Mouse (Mus musculus): ENCODE results near the gene Armc7.
"Not testable (repeated sequence)": the region's sequence is repeated elsewhere in the genome, so short reads cannot be mapped to it uniquely, and the experiment has no call there.

The Armc7 gene

GRCm38 (mm10) chr11:115475025-115475757, at the start of gene Armc7:
TSS of gene Armc7 (plus strand) at chr11:115475667.
- DNase-seq: peak; percentile 97

- no peak for DNase-seq
Measured at GRCm38 (mm10) chr11:115425671-115426070, 49.8 kb upstream of the Armc7 start.

- peak; percentile 92 for DNase-seq
Measured at GRCm38 (mm10) chr11:115427482-115428331, 47.8 kb upstream of the Armc7 start.

- DNase-seq: no peak
Measured at GRCm38 (mm10) chr11:115429307-115429706, 46.2 kb upstream of the Armc7 start.

GRCm38 (mm10) chr11:115430561-115430960, 44.9 kb upstream of the Armc7 start:
- DNase-seq: no peak

GRCm38 (mm10) chr11:115432814-115433213, 42.7 kb upstream of the Armc7 start:
- DNase-seq: no peak

GRCm38 (mm10) chr11:115433342-115433741, 42.1 kb upstream of the Armc7 start:
- no peak for DNase-seq

GRCm38 (mm10) chr11:115435596-115436337, 39.7 kb upstream of the Armc7 start:
- DNase-seq: peak; percentile 56

GRCm38 (mm10) chr11:115437571-115438122, 37.8 kb upstream of the Armc7 start:
- peak; percentile 11 for DNase-seq

- no peak for DNase-seq
Measured at GRCm38 (mm10) chr11:115439326-115439725, 36.1 kb upstream of the Armc7 start.

- DNase-seq: peak; percentile 27
Measured at GRCm38 (mm10) chr11:115439906-115440595, 35.4 kb upstream of the Armc7 start, which contains the start of gene Trim80. TSS of gene Trim80 (plus strand) at chr11:115440545.

GRCm38 (mm10) chr11:115441417-115441816, 34.0 kb upstream of the Armc7 start:
- DNase-seq: no peak

GRCm38 (mm10) chr11:115446906-115447305, 28.6 kb upstream of the Armc7 start:
- no peak for DNase-seq

- no peak for DNase-seq
Measured at GRCm38 (mm10) chr11:115447321-115447885, 28.1 kb upstream of the Armc7 start.

- no peak for DNase-seq
Measured at GRCm38 (mm10) chr11:115448075-115448474, 27.4 kb upstream of the Armc7 start.

- no peak for DNase-seq
Measured at GRCm38 (mm10) chr11:115448998-115449397, 26.5 kb upstream of the Armc7 start.

- DNase-seq: no peak
Measured at GRCm38 (mm10) chr11:115450176-115450575, 25.3 kb upstream of the Armc7 start.

- no peak for DNase-seq
Measured at GRCm38 (mm10) chr11:115451781-115452241, 23.7 kb upstream of the Armc7 start.

GRCm38 (mm10) chr11:115452281-115452860, 23.1 kb upstream of the Armc7 start:
- DNase-seq: peak; percentile 79

GRCm38 (mm10) chr11:115453306-115453705, 22.2 kb upstream of the Armc7 start:
- no peak for DNase-seq

- DNase-seq: not testable (repeated sequence)
Measured at GRCm38 (mm10) chr11:115454822-115455221, 20.6 kb upstream of the Armc7 start.

All from retina, postnatal 1 day (tissue).